Mouse (Mus musculus) kidney, embryonic 15.5 days (tissue): ENCODE results near the gene Arhgap20. TPM values are rescaled to one million over a fixed set of nuclear protein-coding genes. Genes with fewer than 3 reads are reported as not detected.

Source experiments
- ATAC-seq: fragments of 200-750 bp; cut with Nextera tagmentation; replicated peaks from 2 replicates; pipeline ENCODE4 v1.8.0; 2017; ENCODE audit warnings: moderate TSS enrichment; ENCODE audit not compliant: low FRiP score
- H3K27ac ChIP-seq: fragments of 300-500 bp; sonication (generic); 2 replicates; pipeline ENCODE4 v1.5.1; 2015; ENCODE audit warnings: mild to moderate bottlenecking, inconsistent platforms
- H3K27me3 ChIP-seq: fragments of 300-500 bp; sonication (generic); 2 replicates; pipeline ENCODE4 v1.6.1; 2015; ENCODE audit warnings: inconsistent platforms
- H3K36me3 ChIP-seq: fragments of 300-500 bp; sonication (generic); 2 replicates; pipeline ENCODE4 v1.6.1; 2015; ENCODE audit warnings: inconsistent platforms
- H3K4me1 ChIP-seq: fragments of 300-500 bp; sonication (generic); 2 replicates; pipeline ENCODE4 v1.6.1; 2015; ENCODE audit warnings: inconsistent platforms
- H3K4me2 ChIP-seq: fragments of 300-500 bp; sonication (generic); 2 replicates; pipeline ENCODE4 v1.6.1; 2015; ENCODE audit warnings: moderate library complexity, mild to moderate bottlenecking, inconsistent platforms
- H3K4me3 ChIP-seq: fragments of 300-500 bp; sonication (generic); replicated peaks from 2 replicates; pipeline ENCODE4 v1.5.1; 2015; ENCODE audit warnings: mild to moderate bottlenecking, inconsistent platforms
- H3K9ac ChIP-seq: fragments of 300-500 bp; sonication (generic); 2 replicates; pipeline ENCODE4 v1.6.1; 2015; ENCODE audit warnings: mild to moderate bottlenecking, inconsistent platforms
- H3K9me3 ChIP-seq: fragments of 300-500 bp; sonication (generic); replicated peaks from 2 replicates; pipeline ENCODE4 v1.6.1; 2016; ENCODE audit warnings: inconsistent platforms
- WGBS: fragments of 180-500 bp; shearing (Covaris S2); methylation state at CpG from one replicate; pipeline ENCODE4 v1.1.7; 2015; ENCODE audit warnings: mixed read lengths; 5-methylcytosine and 5-hydroxymethylcytosine counted together
- polyA plus RNA-seq: library from polyadenylated mRNA; unstranded; fragments of >200 nt; fragmentation: Nextera tagmentation; extraction: Ambion mirVana; gene quantifications from 2 replicates; pipeline ENCODE4 v1.2.1, GENCODE M21; 2015

Gene Arhgap20
- polyA plus RNA-seq, 1 experiment from 2014 or later: 6.0 TPM

GRCm38 (mm10) chr9:51881386-51881785 lies 116.2 kb downstream of the Arhgap20 start:
- Histone ChIP-seq H3K36me3 (no peaks in the 10 kb centered on the region), H3K9me3 (no peaks in the 10 kb centered on the region), H3K4me1 (peaks cover 7% of the 10 kb centered on the region; the same call in 1 of the 2 replicates), H3K27me3 (no peaks in the 10 kb centered on the region), H3K9ac (no peak overlapping the region), H3K27ac (no peak overlapping the region), H3K4me2 (no peak overlapping the region), H3K4me3 (no peak overlapping the region)
- ATAC-seq: no peak
- 22% methylated on average over 4 of the region's 4 CpGs for WGBS

DNA sequence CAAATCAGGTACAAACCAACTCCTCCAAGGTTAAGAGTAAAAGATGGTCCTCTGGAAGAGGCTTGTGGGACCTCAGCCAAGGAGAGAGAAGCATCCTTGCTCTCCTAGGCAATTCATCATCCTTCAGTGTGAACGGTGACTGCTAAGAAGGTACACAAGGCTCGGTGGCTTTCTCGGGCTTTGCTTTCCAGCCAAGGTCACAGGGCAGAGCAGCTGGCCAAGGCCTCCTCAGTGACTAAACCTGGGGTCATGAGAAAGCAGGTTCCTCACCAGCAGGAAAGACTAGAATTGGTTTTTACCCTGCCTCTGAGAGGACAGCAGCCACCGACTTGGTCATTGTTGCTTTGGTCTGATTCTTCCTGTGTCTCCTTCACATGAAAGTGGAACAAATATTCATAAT lies 116.7 kb downstream of the Arhgap20 start:
- Histone ChIP-seq H3K9ac (no peak overlapping the region), H3K9me3 (no peaks in the 10 kb centered on the region), H3K4me3 (no peak overlapping the region), H3K4me2 (no peak overlapping the region), H3K27me3 (no peaks in the 10 kb centered on the region), H3K27ac (no peak overlapping the region), H3K36me3 (no peaks in the 10 kb centered on the region), H3K4me1 (peaks cover 7% of the 10 kb centered on the region; the same call in 1 of the 2 replicates)
- 41% methylated on average over 4 of the region's 4 CpGs for WGBS
- no peak for ATAC-seq

GRCm38 (mm10) chr9:51883319-51883718 lies 118.2 kb downstream of the Arhgap20 start:
- H3K27me3 ChIP-seq: no peaks in the 10 kb centered on the region
- peaks cover 7% of the 10 kb centered on the region; the same call in 1 of the 2 replicates for H3K4me1 ChIP-seq
- H3K9me3 ChIP-seq: no peaks in the 10 kb centered on the region
- H3K9ac ChIP-seq: no peak overlapping the region
- no peak for ATAC-seq
- H3K4me2 ChIP-seq: no peak overlapping the region
- no peak overlapping the region for H3K4me3 ChIP-seq
- H3K27ac ChIP-seq: no peak overlapping the region
- 72% methylated on average over 4 of the region's 4 CpGs for WGBS
- H3K36me3 ChIP-seq: no peaks in the 10 kb centered on the region

DNA sequence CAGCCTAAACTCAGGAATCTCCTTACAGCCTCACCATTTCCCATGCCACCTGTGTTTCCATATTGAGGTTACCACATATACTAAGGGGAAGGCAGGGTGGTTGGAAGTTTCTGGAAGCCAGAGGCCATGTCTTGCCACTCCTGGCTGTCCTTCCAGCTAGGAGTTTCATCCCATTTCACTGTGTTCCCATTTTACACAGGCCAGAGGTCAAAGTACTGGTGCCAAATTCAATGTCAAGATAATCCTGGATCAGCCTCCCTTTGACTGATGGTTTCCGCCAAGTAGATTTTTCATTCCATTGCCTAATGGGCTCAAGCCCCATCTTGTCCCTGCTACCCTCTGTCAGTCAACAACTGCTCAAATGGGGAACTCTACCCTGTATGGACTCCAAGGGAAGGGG lies 127.8 kb downstream of the Arhgap20 start:
- H3K36me3 ChIP-seq: no peaks in the 10 kb centered on the region
- no peaks in the 10 kb centered on the region for H3K4me1 ChIP-seq
- H3K9ac ChIP-seq: no peak overlapping the region
- WGBS: 93% methylated on average over 1 of the region's 1 CpGs
- no peak overlapping the region for H3K4me3 ChIP-seq
- H3K9me3 ChIP-seq: no peaks in the 10 kb centered on the region
- H3K4me2 ChIP-seq: no peak overlapping the region
- H3K27ac ChIP-seq: no peak overlapping the region
- no peak for ATAC-seq
- no peaks in the 10 kb centered on the region for H3K27me3 ChIP-seq

Other genes starting within 250 kb of the Arhgap20 start
- 105 and 129 TPM in 2 replicates for gene Fdx1, start 198.2 kb downstream of the Arhgap20 start, polyA plus RNA-seq